Mouse (Mus musculus): ENCODE data around the gene Atp6ap1l.

DNA sequence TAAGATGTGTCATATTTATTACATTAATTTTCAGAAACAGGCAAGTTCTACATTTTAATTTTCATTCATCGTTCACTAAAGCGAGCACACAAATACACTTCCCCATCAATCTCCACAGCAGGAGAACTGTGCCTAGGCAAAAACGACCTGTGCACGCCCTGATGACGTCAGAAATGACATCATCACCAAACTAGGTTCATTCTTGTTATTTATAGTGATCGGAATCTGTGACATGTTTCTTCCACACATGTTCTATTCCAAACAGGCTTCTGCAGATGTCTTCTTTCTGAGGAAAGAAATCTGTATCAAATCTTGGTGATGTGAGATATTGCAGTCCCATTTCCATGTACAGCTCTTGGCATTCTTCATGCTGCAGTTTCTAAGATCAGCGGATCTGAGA is 30.7 kb upstream of the Atp6ap1l start:
- no peak for TF ChIP-seq CTCF (IDR thresholded peaks at IDR 0.05; ENCODE audit: insufficient read depth, low read length)
- TF ChIP-seq POLR2A (IDR thresholded peaks at IDR 0.05; ENCODE audit: borderline replicate concordance, extremely low read depth, low read depth, low read length), result no peak
